Mouse (Mus musculus) neural tube, embryonic 12.5 days (tissue): ENCODE data around the gene Sertad1. TPM values are rescaled to one million over a fixed set of nuclear protein-coding genes. Genes with fewer than 3 reads are reported as not detected.
A peak's percentile ranks its signal among the peaks of the same experiment; 100 is the strongest.
"Not testable (repeated sequence)": the region's sequence is repeated elsewhere in the genome, so short reads cannot be mapped to it uniquely, and the experiment has no call there.

Experiments
- ATAC-seq: fragments of 200-750 bp; cut with Nextera tagmentation; 2 replicates; pipeline ENCODE4 v1.8.0; 2017; ENCODE audit warnings: low read depth, mild to moderate bottlenecking, moderate TSS enrichment, moderate library complexity; ENCODE audit not compliant: low FRiP score
- H3K27ac ChIP-seq: fragments of 300-500 bp; sonication (generic); 2 replicates; pipeline ENCODE4 v1.5.1; 2016
- H3K27me3 ChIP-seq: fragments of 300-500 bp; sonication (generic); replicated peaks from 2 replicates; pipeline ENCODE4 v1.6.1; 2016; ENCODE audit warnings: mild to moderate bottlenecking
- H3K36me3 ChIP-seq: fragments of 300-500 bp; sonication (generic); 2 replicates; pipeline ENCODE4 v1.6.1; 2016; ENCODE audit warnings: mild to moderate bottlenecking
- H3K4me1 ChIP-seq: fragments of 300-500 bp; sonication (generic); 2 replicates; pipeline ENCODE4 v1.6.1; 2016
- H3K4me2 ChIP-seq: fragments of 300-500 bp; sonication (generic); replicated peaks from 2 replicates; pipeline ENCODE4 v1.6.1; 2016; ENCODE audit warnings: mild to moderate bottlenecking
- H3K4me3 ChIP-seq: fragments of 300-500 bp; sonication (generic); 2 replicates; pipeline ENCODE4 v1.5.1; 2016
- H3K9ac ChIP-seq: fragments of 300-500 bp; sonication (generic); 2 replicates; pipeline ENCODE4 v1.6.1; 2016; ENCODE audit warnings: mild to moderate bottlenecking
- H3K9me3 ChIP-seq: fragments of 300-500 bp; sonication (generic); 2 replicates; pipeline ENCODE4 v1.6.1; 2016; ENCODE audit warnings: mild to moderate bottlenecking
- WGBS: fragments of 180-500 bp; shearing (Covaris S2); methylation state at CpG from one replicate; pipeline ENCODE4 v1.1.7; 2016; 5-methylcytosine and 5-hydroxymethylcytosine counted together
- polyA plus RNA-seq: library from polyadenylated mRNA; unstranded; fragments of >200 nt; fragmentation: Nextera tagmentation; extraction: Ambion mirVana; gene quantifications from 2 replicates; pipeline ENCODE4 v1.2.1, GENCODE M21; 2016

Sertad1 gene
- polyA plus RNA-seq, 1 experiment from 2014 or later: 14.6 TPM

DNA sequence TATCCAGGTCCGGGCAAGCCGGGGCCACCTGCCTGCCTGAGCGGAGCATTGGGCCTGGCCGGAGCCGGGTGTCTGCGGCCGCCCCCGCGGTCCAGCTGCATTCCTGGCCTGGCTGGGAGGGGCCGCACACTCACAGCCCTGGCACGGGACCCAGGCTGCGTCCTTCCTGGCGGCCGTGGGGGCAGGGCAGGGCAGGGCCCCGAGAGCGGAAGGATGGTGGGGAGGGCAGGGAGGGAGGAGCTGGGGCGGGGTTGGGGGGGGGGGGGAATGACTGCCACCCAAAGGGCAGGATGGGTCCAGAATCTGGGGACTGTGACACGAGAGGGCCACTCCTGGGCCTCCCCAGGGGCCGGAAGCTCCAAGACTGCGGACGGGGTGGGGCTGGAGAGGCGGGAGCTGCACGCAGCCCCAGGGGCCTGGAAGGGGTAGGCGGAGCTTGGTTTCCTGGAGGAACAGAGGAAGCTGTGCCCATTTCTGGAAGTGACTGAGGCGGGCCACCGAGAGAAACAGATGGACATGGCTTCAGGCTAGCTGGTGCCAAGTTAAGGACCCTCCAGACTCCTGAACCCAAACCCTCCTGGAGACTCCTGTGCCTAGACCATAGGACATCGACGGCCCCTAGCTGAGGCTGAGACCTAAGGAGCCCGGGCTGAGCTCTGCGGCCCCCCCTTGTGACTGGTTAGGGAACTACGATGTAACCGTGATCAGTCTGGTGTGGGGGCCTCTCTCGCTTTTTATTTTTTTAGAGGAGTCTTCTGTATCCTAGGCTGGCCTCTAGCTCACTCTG is 4.0 kb downstream of the Sertad1 start:
- 2% methylated on average over 32 of the region's 33 CpGs for WGBS
- H3K27me3 ChIP-seq: no peaks in the 10 kb centered on the region

DNA sequence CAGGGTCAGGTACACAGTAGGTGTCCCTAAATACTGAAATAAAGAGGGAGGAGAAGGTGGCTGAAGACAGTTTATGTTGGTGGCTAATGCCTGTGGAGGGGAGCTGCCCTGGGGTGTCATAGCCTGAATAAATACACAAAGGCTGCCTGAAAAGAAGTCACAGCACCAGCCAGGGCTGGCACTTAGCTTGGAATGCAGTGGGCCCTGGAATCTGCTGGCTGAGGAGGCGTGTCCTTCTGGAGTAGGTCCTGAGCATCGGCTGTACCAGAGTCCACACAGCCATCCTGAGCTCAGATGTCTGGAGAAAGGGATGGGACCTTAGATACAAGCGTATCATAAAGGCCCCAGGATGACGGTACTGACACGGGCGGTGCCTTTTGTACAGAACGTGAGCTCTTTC is 5.1 kb downstream of the Sertad1 start:
- Histone ChIP-seq H3K4me2 (no peak overlapping the region), H3K36me3 (no peaks in the 10 kb centered on the region), H3K27me3 (no peaks in the 10 kb centered on the region), H3K27ac (no peak overlapping the region), H3K9ac (no peak overlapping the region), H3K4me3 (no peak overlapping the region), H3K4me1 (peaks cover 22% of the 10 kb centered on the region), H3K9me3 (no peaks in the 10 kb centered on the region)
- 67% methylated on average over 7 of the region's 7 CpGs for WGBS
- no peak for ATAC-seq

More for the DNA sequence above, 4.0 kb downstream of the Sertad1 start:
- Histone ChIP-seq H3K27ac (peak overlapping the region; percentile 37; the same call in 1 of the 2 replicates), H3K36me3 (no peaks in the 10 kb centered on the region), H3K9me3 (no peaks in the 10 kb centered on the region), H3K9ac (peak overlapping the region; percentile 67), H3K4me2 (peak overlapping the region; percentile 67), H3K4me1 (peaks cover 24% of the 10 kb centered on the region), H3K4me3 (peak overlapping the region; percentile 34)
- ATAC-seq: no peak

DNA sequence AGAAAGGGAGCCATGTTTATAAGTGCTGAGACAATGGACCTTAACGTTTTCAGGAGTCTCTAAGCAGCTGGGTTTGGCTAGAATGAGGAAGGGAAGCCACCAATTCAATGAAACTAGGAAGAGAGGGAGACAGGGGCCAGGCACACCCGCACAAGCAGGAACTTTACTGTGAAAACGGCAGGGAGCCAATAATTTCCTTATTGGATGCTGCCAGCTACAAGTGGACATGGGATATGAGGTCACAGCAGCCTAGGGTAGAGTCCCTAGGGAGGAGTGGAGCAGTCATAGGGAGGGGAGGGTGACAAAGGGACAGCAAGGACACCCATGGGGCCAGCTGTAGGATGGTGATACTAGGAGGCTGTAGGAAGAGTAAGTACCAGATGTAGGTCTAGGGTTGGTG is 6.3 kb downstream of the Sertad1 start:
- no peaks in the 10 kb centered on the region for H3K36me3 ChIP-seq
- H3K4me1 ChIP-seq: peaks cover 15% of the 10 kb centered on the region
- WGBS: 76% methylated on average over 3 of the region's 3 CpGs
- H3K27me3 ChIP-seq: no peaks in the 10 kb centered on the region
- no peak overlapping the region for H3K4me3 ChIP-seq
- no peak overlapping the region for H3K27ac ChIP-seq
- no peak overlapping the region for H3K9ac ChIP-seq
- no peak overlapping the region for H3K4me2 ChIP-seq
- ATAC-seq: no peak
- no peaks in the 10 kb centered on the region for H3K9me3 ChIP-seq

DNA sequence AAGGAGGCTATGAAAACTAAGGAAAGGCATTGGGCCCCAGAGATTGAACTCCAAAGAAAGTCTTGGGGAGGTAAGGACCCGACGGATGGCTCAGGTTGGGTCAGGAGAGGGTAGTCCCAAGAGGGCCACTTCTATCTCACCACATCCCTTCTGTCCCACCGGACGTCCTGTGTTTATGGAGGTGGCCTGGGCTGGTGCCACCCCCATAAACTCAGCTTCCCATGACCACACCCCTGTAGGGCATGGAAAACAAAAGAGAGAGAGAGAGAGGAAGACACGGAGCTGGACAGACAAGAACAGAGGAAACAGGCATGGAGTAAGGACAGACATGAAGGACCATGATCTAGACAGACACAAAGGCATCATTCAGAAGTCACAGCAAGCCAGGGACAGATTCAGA is 6.7 kb downstream of the Sertad1 start:
- H3K4me1 ChIP-seq: peaks cover 11% of the 10 kb centered on the region
- no peak for ATAC-seq
- 84% methylated on average over 5 of the region's 5 CpGs for WGBS
- no peaks in the 10 kb centered on the region for H3K36me3 ChIP-seq
- no peak overlapping the region for H3K9ac ChIP-seq
- H3K4me3 ChIP-seq: no peak overlapping the region
- H3K4me2 ChIP-seq: no peak overlapping the region
- H3K9me3 ChIP-seq: no peaks in the 10 kb centered on the region
- no peaks in the 10 kb centered on the region for H3K27me3 ChIP-seq
- no peak overlapping the region for H3K27ac ChIP-seq

DNA sequence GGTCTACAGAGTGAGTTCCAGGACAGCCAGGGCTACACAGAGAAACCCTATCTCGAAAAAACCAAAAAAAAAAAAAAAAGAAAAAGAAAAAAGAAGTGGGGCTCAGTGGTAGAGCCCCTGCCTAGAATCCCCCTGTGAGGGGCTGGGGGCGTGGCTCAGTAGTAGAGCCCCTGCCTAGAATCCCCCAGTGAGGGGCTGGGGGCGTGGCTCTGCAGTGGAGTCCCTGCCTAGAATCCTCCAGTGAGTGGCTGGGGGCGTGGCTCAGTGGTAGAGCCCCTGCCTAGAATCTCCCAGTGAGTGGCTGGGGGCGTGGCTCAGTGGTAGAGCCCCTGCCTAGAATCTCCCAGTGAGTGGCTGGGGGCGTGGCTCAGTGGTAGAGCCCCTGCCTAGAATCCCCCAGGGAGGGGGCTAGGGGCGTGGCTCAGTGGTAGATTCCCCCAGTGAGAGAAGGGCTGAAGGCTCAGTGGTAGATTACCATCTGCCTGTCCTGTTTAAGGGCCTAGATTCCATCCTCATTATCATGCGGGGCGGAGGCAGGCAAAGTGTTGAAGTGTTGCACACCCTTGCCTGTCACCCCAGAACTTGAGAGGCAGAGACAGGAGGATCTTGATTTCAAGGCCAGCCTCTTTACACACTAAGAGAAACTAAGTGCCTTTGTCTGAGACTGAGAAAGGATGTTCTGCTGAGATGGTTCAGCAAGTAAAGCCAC is 8.1 kb downstream of the Sertad1 start:
- not testable (repeated sequence) for H3K4me2 ChIP-seq, H3K36me3 ChIP-seq, H3K27me3 ChIP-seq, H3K9me3 ChIP-seq, H3K27ac ChIP-seq, ATAC-seq, H3K4me3 ChIP-seq, H3K9ac ChIP-seq
- WGBS: 83% methylated on average over 9 of the region's 9 CpGs
- peaks cover 11% of the 10 kb centered on the region for H3K4me1 ChIP-seq

DNA sequence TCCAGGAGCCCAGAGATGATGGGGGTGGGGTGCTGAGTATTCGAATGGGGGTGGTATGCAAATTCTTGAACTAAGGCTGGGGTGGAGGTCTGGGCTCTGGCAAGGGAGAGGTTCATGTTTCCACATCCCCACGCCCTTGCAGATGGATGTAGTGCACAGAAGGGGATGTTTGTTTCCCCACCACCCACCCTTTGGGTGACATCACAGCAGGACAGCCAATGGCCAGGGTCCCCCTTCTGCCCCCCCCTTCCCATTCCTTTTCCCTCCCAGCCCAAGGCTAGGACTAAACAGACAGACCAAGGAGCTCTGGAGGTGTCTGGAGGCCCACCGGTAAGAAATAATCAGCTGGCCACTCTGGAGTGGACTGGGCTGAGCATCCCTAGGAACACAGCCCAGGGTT is 12.3 kb downstream of the Sertad1 start, which contains the start of gene Prx:
Gene Prx, plus strand, starts transcription at position 289 of the 400 bp plus-strand sequence.
- WGBS: 65% methylated on average over 3 of the region's 3 CpGs
- H3K4me2 ChIP-seq: no peak within 1 kb of the TSS
- H3K9ac ChIP-seq: no peak within 1 kb of the TSS
- no peaks in the 10 kb centered on the region for H3K36me3 ChIP-seq
- no peak within 1 kb of the TSS for H3K4me3 ChIP-seq
- H3K27ac ChIP-seq: no peak within 1 kb of the TSS
- H3K9me3 ChIP-seq: no peaks in the 10 kb centered on the region
- H3K27me3 ChIP-seq: no peaks in the 10 kb centered on the region
- H3K4me1 ChIP-seq: no peaks in the 10 kb centered on the region
- no peak for ATAC-seq

GRCm38 (mm10) chr7:27501620-27502019 is 14.9 kb downstream of the Sertad1 start:
- Histone ChIP-seq H3K4me1 (no peaks in the 10 kb centered on the region), H3K4me2 (no peak overlapping the region), H3K27ac (no peak overlapping the region), H3K36me3 (no peaks in the 10 kb centered on the region), H3K27me3 (no peaks in the 10 kb centered on the region), H3K9me3 (no peaks in the 10 kb centered on the region), H3K4me3 (no peak overlapping the region), H3K9ac (no peak overlapping the region)
- WGBS: 71% methylated on average over 4 of the region's 4 CpGs
- ATAC-seq: no peak

DNA sequence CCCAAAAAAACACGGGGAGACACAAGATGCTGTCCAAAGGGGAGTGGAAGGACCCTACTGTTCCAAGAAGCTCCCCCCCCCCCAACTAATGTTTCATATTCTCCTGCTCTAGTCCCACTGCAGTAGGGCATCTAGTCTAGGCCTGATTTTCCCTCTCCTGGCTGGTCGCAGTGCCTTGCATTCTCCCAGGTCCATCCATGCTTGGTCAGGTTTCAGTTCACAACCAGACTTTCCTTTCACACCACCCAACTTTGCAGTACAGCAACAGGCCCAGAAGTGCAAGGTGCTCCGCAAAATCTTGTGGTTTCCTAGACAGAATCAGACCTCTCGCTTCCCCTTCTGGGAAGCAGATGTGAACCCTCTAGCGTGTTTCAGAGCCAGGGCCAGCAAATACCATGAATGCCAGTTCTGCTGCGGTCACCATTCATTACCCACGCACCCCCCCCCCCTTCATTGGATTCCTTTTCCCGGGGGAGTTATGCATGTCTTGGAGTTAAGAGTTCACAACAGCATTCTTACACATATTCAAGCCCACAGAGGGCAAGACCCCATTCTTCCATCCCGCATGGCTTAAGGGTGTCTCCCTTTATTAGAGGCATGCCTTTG is 20.2 kb downstream of the Sertad1 start:
- Histone ChIP-seq H3K27me3 (no peaks in the 10 kb centered on the region), H3K4me2 (peak overlapping the region; percentile 70), H3K9me3 (no peaks in the 10 kb centered on the region), H3K4me1 (peaks cover 6% of the 10 kb centered on the region), H3K36me3 (no peaks in the 10 kb centered on the region), H3K9ac (0 out of 2 replicates have a peak overlapping the region, but pooled peaks have one; percentile 13), H3K4me3 (0 out of 2 replicates have a peak overlapping the region, but pooled peaks have one; percentile 49), H3K27ac (no peak overlapping the region)
- 50% methylated on average over 9 of the region's 9 CpGs for WGBS
- ATAC-seq: peak; percentile 11; the same call in 1 of the 2 replicates

DNA sequence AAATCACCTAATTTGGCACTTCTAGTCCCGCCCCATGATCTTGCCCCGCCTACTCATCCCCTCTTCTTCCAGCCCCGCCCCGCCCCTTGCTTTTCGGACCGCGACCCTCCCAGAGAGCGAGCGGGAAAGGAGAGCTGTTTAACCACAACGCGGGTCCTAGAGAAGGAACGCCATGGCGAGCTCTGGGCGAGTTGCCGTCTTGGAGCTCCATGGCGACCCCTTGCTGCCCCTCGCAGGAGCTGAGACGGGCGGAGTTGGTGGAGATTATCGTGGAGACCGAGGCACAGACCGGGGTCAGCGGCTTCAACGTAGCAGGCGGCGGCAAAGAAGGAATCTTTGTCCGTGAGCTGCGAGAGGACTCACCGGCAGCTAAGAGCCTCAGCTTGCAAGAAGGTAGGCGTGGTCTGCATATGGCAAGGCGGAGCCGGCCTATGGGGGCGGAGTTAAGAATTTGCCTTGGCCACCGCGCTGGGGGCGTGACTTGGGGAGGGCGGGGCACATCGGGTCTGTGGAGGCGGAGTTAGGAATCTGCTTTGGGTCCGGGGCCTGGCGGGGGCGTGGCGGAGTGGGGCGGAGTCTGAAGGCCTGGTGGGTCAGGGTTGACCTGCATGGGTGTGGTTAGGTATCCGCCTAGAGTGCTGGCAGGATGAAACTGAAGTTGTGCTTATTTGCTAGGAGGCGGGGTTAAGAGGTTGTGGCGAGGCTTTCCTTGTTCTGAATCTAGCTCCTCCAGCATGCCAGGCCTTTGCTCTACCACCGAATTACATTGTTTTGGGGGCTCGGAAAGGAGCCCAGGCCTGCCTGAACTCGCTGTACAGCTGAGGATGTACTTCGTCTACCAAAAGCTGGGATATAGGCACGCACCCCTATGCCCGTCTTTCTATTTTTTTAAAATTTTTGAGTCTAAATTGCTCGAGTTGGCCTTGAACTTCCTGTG is 21.3 kb downstream of the Sertad1 start:
- H3K4me1 ChIP-seq: peaks cover 6% of the 10 kb centered on the region
- peak overlapping the region; percentile 58 for H3K9ac ChIP-seq
- H3K36me3 ChIP-seq: no peaks in the 10 kb centered on the region
- peak; percentile 88 for ATAC-seq
- peak overlapping the region; percentile 70 for H3K4me2 ChIP-seq
- no peaks in the 10 kb centered on the region for H3K27me3 ChIP-seq
- H3K9me3 ChIP-seq: no peaks in the 10 kb centered on the region
- peak overlapping the region; percentile 89 for H3K27ac ChIP-seq
- WGBS: 1% methylated on average over 54 of the region's 54 CpGs
- H3K4me3 ChIP-seq: peak overlapping the region; percentile 49

DNA sequence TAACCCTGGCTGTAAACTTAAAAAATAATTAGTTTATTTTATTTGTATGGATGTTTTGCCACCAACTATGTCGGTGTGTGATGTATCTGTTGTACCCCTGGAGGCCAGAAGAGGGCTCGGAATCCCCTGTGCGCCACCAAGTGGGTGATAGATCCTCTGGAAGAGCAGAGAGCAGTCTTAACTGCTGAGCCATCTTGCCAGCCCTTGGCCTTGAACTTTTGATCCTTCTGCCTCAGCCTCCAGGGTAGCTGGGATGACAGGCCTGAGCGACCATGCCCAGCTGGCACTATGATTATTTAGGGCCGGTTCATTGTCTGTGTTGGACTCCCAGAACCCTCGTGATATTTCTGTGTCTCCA is 21.9 kb downstream of the Sertad1 start:
- H3K27ac ChIP-seq: no peak overlapping the region
- WGBS: 21% methylated on average over 6 of the region's 6 CpGs
- peaks cover 6% of the 10 kb centered on the region for H3K4me1 ChIP-seq
- no peaks in the 10 kb centered on the region for H3K36me3 ChIP-seq
- H3K4me3 ChIP-seq: peak overlapping the region; percentile 49; the same call in 1 of the 2 replicates
- no peaks in the 10 kb centered on the region for H3K9me3 ChIP-seq
- no peaks in the 10 kb centered on the region for H3K27me3 ChIP-seq
- H3K9ac ChIP-seq: no peak overlapping the region
- H3K4me2 ChIP-seq: peak overlapping the region; percentile 70
- peak; percentile 57 for ATAC-seq

GRCm38 (mm10) chr7:27510809-27511208 is 24.1 kb downstream of the Sertad1 start:
- Histone ChIP-seq H3K9me3 (no peaks in the 10 kb centered on the region), H3K27me3 (no peaks in the 10 kb centered on the region), H3K36me3 (no peaks in the 10 kb centered on the region), H3K27ac (no peak overlapping the region), H3K4me2 (no peak overlapping the region), H3K9ac (no peak overlapping the region), H3K4me3 (no peak overlapping the region), H3K4me1 (peaks cover 6% of the 10 kb centered on the region)
- ATAC-seq: no peak
- 89% methylated on average over 2 of the region's 2 CpGs for WGBS
